Mouse (Mus musculus): ENCODE data around the gene Gm28051.

The Gm28051 gene

DNA sequence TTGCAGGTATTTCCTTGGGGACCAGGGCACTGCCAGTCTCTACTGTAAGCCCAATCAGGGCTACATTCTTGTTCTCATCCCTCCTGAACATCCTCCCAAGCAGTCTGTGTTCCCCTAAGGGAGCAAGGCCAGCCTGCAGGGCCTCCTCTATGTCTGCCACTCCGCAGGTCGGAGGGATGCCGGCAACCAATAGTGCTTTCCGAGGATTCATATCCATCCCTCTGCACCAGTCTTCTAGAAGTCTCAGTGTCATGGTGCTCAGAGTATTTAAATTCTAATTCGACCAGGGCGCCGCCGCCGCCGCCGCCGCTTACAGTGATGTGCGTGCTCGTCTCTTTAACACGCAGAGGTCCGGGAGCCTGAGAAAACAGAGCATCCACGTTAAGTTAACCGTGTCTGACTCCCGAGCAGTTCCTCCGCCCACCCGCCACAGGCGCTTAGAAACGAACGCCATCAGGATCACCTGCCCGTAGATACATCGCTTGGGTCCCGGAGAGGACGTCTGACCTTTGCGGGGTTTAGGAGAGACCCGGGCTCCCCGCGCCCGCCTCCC lies 14.5 kb downstream of the Gm28051 start:
- DNase-seq (ENCODE audit: low spot score in 2 of 2): no peak

- DNase-seq (ENCODE audit: low spot score in 2 of 2): no peak
These were observed 15.5 kb downstream of the Gm28051 start for GRCm38 (mm10) chr12:102742056-102742455.

DNA sequence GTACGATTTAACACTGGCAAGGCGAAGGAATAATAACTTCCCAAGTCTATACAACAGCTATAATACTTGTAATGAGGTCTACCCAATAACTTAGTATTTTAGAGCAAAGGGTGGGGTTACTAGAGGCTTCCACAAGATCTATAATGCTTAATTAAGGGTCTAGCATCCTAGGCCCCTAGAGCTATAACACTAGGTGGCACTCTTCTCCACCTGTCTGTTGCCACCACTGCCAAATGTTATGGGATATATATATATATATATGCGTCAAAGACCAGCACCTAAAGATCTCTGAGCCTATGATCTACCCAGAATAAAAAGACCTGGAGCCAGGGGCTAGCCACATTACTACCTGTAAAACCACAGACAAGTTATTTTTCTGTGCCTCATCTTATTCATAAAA lies 17.3 kb downstream of the Gm28051 start:
- no peak for DNase-seq (ENCODE audit: low spot score in 2 of 2)

DNA sequence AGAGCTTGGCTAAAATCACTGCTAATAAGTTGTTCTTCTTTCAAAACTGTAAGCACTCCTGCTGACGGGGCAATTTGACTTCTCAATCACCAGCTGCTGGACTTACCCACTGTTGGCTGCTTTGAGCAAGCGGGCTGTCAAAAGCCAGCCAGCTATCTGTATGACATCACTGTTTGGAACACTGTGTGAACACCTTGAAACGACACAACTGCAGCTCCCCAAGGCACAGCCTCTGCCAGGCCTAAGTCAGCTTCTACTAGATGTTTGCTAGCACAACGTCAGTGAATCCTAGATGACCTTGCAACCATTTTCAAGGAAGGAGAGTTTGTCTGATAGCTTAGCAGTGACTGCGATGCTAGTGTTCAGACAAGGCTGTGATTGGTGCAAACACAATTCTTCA lies 18.5 kb downstream of the Gm28051 start:
- no peak for DNase-seq (ENCODE audit: low spot score in 2 of 2)

- DNase-seq (ENCODE audit: low spot score in 2 of 2): peak in 1 of 2 experiments; percentile 53
These were observed 24.2 kb downstream of the Gm28051 start for GRCm38 (mm10) chr12:102733381-102733780.

DNA sequence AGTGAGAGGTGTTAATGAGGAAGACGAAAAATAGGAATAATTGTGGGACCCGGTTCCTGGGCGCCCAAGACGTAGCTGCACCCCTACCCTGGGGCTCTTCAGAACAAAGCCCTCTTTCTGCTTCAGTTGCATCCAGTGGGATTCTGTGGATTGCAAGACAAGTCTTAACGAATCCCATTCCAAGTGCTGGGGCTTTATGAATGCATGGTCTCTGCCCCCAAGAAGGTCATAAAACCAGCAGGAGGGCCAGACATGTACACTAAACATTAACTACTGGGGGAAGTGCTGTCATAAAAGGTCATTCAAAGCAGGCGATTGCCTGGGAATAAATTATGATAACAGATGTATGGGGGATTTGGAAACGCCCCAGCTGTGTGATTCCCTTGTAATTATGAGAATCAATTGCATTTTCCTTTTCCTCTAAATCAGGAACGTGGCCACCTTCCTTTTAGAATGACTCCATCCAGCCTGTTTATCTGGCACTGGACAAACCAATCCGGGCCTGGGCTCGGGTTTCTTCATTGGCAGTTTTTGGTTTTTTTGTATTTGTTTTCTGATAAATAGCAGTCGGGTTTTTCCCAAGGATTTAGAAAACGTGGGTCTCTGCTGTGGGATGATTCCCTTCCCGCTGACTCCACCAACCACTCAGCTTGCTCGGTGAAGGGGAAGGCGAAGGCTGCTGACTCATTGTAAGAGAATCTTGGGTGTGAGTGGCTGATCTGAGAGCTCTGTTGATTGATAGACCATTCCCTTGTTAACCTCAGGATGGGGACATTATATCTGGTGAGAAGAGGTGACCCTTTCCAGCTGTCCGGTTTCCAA lies 26.6 kb downstream of the Gm28051 start:
- DNase-seq (ENCODE audit: low spot score in 2 of 2): no peak

GRCm38 (mm10) chr12:102729855-102730797 lies 27.4 kb downstream of the Gm28051 start:
- peak; percentile 81 to 86 for DNase-seq (ENCODE audit: low spot score in 2 of 2)

DNA sequence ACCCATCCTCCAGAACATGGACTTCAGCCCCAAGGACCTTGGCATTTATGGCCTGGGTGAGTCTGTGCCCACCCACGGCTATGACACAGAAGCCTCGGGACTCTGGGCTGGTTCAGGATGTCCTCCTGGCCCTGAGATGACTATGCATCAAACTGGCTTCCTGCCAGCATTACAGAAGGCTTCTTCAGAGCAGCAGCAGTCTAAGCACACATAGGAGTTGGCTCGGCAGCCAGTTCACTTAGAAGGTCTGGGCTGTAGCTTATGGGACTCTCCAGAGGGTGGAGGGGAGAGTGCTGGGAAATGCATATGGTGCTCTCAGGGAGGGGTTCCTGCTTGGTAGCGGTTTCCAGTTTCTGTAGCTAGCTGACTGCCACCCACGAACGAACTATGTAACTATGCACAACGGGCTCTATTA lies 31.8 kb downstream of the Gm28051 start:
- DNase-seq (ENCODE audit: low spot score in 2 of 2): no peak

DNA sequence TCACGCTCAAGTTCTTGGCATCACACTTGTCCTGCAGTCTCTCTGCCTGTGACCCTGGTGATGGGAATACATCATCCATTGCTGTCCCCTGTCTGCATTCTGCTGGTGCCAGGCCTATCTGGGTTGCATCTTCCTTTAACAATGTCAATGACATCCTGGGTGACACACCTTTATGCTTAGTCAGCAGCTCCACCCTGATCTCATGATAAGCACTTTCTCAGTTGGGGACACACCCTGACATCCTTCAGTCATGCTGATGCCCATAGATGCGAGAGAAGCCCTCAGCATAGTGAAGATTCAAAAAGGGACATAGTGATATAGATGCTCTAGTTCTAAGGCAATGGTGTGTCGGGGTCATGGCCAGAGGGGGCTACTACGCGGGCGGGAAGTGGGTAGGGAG lies 32.4 kb downstream of the Gm28051 start:
- DNase-seq (ENCODE audit: low spot score in 2 of 2): no peak

- no peak for DNase-seq (ENCODE audit: low spot score in 2 of 2)
These were observed 33.7 kb downstream of the Gm28051 start for GRCm38 (mm10) chr12:102723861-102724260.

DNA sequence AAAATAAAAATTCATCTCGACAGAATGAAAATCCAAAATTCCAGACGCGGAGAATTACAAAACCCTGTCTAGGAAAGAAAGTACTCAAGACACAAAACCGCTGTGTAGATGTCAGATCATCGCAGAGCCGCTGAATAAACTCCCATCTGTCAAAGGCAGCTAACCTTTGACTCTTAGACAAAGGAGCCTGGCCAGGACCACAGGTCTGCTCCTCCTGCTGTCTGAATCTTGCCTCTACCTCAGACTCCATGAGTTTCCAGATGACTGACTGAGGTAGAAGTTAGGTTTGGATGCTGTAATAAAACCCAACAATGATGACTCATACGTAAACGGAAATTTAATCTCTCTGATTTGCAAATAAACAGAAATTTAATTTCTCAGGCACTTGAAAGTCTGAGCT lies 34.6 kb downstream of the Gm28051 start:
- DNase-seq (ENCODE audit: low spot score in 2 of 2): no peak

GRCm38 (mm10) chr12:102722451-102722850 lies 35.1 kb downstream of the Gm28051 start:
- no peak for DNase-seq (ENCODE audit: low spot score in 2 of 2)

GRCm38 (mm10) chr12:102719552-102720315 lies 37.8 kb downstream of the Gm28051 start:
- DNase-seq (ENCODE audit: low spot score in 2 of 2): no peak

DNA sequence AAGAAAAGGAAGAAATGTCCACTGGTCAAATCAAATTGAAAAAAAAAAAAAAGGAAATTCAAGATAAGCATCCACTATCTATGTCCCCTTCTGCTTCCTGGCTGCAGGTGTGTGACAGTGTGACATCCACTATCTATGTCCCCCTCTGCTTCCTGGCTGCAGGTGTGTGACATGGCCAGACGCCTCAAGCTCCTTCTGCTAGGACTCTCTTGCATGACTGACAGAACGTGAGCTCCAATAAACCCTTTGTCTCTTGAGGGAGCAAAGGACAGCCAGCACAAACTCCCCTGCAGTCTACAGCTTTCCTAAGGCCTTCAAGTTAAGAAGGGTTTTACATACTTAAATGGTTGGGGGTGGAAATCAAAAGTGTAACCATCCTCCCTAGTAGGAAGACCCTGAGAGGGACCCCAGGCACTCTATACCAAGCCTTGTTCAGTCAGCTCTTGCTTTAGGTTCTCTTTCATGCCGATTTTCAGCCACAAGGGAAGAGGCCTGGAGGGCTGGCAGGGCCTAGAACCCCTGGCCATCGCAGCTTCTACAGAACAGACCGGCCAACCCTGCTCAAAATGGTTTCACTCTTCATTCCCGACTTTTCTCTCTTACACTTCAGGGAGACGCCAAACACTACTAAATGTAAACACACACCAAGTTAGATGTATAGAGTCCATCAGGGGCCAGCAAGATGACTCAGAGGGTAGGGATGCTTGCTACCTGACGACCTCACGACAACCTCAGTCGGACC lies 42.7 kb downstream of the Gm28051 start:
- DNase-seq (ENCODE audit: low spot score in 2 of 2): no peak

DNA sequence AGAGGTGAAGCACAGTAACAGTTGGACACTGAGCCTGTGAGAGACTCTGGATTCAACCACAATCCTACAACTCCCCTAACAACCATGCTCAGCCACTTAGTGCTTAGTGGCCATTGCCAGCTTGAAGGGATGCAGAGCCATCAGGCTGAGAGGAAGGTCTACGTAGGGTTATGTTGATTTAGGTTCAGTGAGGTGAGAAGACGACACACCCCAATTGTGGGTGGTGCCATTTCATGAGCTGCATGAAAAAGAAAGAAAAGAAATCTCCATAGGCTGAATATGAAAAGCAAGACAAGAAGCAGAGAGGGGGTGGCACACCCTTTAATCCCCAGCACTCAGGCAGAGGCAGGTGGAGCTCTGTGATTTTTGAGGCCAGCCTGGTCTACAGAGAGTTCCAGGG lies 43.4 kb downstream of the Gm28051 start:
- no peak for DNase-seq (ENCODE audit: low spot score in 2 of 2)

- DNase-seq (ENCODE audit: low spot score in 2 of 2): no peak
These were observed 44.3 kb downstream of the Gm28051 start for GRCm38 (mm10) chr12:102713153-102713865.

DNA sequence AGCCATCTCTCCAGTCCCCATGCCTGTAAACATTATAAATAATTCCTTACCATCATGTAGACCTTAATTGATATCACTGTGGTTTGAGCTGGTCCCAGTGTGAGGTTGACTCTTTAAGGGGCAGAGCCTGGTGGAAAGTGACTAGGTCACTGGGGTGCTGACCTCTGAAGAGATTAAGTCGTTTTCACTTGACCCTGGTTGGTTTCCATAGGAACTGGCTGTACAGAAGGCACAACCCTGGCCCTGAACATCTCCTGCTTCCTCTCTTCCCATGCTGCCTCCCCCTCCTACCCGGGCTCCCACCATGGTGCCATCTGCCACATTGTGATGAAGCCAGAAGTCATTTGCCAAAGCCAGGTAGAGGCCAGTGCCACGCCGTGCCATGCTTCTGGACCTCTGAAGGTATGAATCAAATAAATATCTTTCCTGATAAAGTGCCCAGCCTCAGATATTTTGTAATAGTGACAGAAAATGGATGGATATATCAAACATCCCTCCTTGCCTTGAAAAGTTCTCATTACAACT lies 46.7 kb downstream of the Gm28051 start:
- DNase-seq (ENCODE audit: low spot score in 2 of 2): no peak

GRCm38 (mm10) chr12:102709896-102710295 lies 47.7 kb downstream of the Gm28051 start:
- DNase-seq (ENCODE audit: low spot score in 2 of 2): no peak

DNA sequence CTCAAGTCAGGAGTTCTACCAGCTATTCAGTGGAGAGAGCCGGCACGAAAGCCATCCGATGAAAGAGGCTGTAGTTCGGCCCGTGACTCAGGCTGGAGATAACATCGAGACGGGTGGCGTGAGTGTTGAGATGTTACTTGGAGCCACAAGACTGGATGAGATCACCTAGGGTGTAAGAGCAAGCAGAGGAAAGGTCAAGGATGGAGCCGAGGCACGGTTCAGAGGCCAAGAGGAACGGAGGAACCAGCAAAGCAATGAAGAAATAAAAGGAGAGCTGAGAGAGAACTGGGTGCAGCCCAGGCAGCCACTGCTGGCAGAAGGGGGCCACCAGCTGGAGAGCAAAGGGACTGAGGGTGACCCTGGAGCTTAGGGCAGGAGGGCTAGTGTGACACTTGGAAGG lies 49.3 kb downstream of the Gm28051 start:
- no peak for DNase-seq (ENCODE audit: low spot score in 2 of 2)

Data from frontal cortex, postnatal 10 days (tissue).